Mouse (Mus musculus): ENCODE results near the gene Unc45a. TPM values are rescaled to one million over a fixed set of nuclear protein-coding genes. Genes with fewer than 3 reads are reported as not detected.

The Unc45a gene
- 55.1 and 62.6 TPM in 2 replicates for polyA plus RNA-seq (2012; rRNA removed)
- polyA plus RNA-seq (2014; fragmentation: Nextera tagmentation; extraction: Ambion mirVana), result 36.9 and 40.4 TPM in 2 replicates

- Histone ChIP-seq H3K4me3 (replicated peaks; ENCODE audit: low read length) (peak within 1 kb of the TSS; percentile 56), H3K27me3 (ENCODE audit: control insufficient read depth, insufficient read depth, low read length) (no peaks in the 10 kb centered on the region), H3K4me2 (replicated peaks; ENCODE audit: low read depth, low read length, severe bottlenecking) (peak within 1 kb of the TSS; percentile 88), H3K9ac (ENCODE audit: low read depth, low read length, severe bottlenecking) (peak within 1 kb of the TSS; percentile 68), H3K9me3 (ENCODE audit: control insufficient read depth, low read length) (no peaks in the 10 kb centered on the region), H3K4me1 (ENCODE audit: control insufficient read depth, insufficient read depth, low read length) (peaks cover 28% of the 10 kb centered on the region), H3K27ac (replicated peaks; ENCODE audit: low read depth, low read length) (peak within 1 kb of the TSS; percentile 91), H3K36me3 (ENCODE audit: control insufficient read depth, insufficient read depth, low read length) (peaks cover 20% of the 10 kb centered on the region)
- no peak for TF ChIP-seq POLR2A (IDR thresholded peaks at IDR 0.05; ENCODE audit: borderline replicate concordance, extremely low read depth, insufficient read depth, insufficient read length)
- ATAC-seq (ENCODE audit: low FRiP score, low read depth) (peak; percentile 58), DNase-seq (ENCODE audit: low spot score) (peak; percentile 73)
- 2% methylated on average over 11 of the region's 11 CpGs for WGBS
Measured at GRCm38 (mm10) chr7:80340793-80341192, at the start of gene Unc45a. Gene Unc45a, minus strand, starts transcription at chr7:80341005.

DNA sequence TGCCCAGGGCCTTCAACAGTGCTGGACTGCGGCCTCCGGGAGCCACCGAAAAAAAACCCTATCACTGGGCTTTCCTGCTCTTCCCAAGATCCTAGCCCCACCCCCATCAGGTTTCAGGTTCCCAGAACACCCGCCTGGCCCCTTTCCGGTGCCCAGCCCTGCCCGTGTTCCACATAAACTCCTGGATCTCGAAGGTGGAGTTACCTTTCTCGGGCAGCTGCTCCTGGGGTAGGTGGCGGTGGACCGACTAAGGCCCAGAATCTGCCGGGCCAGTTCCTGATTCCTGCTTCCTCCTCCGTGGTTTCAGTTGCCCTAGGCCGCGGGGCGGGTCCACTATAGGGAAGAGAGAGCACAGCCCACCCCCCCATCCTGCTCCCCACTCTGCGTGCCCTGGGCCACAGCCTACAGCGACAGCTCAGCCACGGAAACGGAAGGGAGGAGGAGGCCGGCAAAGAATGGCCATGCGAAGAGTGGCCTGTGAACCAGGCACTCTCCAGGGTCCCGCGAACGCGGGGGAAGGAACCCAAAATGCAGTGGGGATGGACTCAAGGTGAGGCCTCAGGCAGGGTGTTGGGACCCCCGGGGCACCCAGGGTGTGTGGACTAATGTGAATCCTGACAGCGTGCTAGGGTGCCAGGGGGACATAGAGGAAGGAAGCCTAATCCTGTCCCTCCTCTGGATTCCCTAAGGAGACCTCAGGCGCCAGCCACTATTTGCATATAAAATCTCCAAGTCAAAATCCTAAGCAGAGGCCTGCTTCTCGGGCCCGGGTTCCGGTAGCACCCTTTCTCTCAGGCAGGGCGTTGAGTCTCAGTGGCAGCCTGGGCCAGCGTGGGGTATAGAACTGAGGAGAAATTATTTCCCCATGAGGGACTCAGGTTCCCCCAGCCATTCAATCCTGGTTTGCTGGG is 47.1 kb upstream of the Unc45a start, which contains the start of gene Fes:
Gene Fes, minus strand, starts transcription at position 314 of the 911 bp plus-strand sequence.
- peaks cover 44% of the 10 kb centered on the region for H3K36me3 ChIP-seq (ENCODE audit: control insufficient read depth, insufficient read depth, low read length)
- no peaks in the 10 kb centered on the region for H3K27me3 ChIP-seq (ENCODE audit: control insufficient read depth, insufficient read depth, low read length)
- peaks cover 24% of the 10 kb centered on the region for H3K4me1 ChIP-seq (ENCODE audit: control insufficient read depth, insufficient read depth, low read length)
- no peaks in the 10 kb centered on the region for H3K9me3 ChIP-seq (ENCODE audit: control insufficient read depth, low read length)
- DNase-seq (ENCODE audit: low spot score), result peak; percentile 52
- peak within 1 kb of the TSS; percentile 62 for H3K4me2 ChIP-seq (replicated peaks; ENCODE audit: low read depth, low read length, severe bottlenecking)
- H3K9ac ChIP-seq (ENCODE audit: low read depth, low read length, severe bottlenecking), result peak within 1 kb of the TSS; percentile 67
- WGBS, result 6% methylated on average over 32 of the region's 33 CpGs
- peak within 1 kb of the TSS; percentile 37 for H3K4me3 ChIP-seq (replicated peaks; ENCODE audit: low read length)
- peak within 1 kb of the TSS; percentile 74 for H3K27ac ChIP-seq (replicated peaks; ENCODE audit: low read depth, low read length)
- TF ChIP-seq POLR2A (IDR thresholded peaks at IDR 0.05; ENCODE audit: borderline replicate concordance, extremely low read depth, insufficient read depth, insufficient read length), result no peak
- ATAC-seq (ENCODE audit: low FRiP score, low read depth), result peak; percentile 57

DNA sequence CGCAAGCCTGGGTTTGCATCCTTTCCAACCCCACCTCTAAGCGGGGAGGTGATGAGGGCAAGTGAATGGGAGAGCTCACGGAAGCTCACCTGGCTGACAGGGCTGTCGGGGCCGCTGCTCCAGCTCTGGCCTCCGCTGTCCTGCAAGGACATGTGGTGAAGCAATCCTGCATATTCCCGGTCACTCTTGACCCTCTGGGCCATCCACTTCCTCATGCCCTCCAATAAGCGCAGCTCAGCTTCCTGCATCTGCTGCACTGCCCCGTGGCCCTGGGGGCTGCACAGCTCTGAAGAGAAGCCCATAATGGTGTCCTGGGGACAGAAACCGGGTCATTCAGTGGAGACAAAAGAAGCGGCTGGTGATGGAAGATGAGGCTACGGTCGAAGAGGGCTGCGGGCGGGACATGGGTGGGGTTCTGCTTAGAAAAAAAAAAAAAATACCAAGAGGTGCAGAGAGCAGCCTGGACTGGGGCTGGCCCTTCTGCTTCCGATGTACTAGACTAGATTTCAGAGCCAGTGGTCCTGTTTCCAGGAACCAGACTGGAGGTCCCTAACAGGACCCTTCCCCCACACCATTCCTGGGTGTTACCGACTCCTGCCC is 46.3 kb upstream of the Unc45a start:
- ATAC-seq (ENCODE audit: low FRiP score, low read depth), result no peak; the same call in 1 of the 2 replicates
- no peaks in the 10 kb centered on the region for H3K27me3 ChIP-seq (ENCODE audit: control insufficient read depth, insufficient read depth, low read length)
- H3K9ac ChIP-seq (ENCODE audit: low read depth, low read length, severe bottlenecking), result peak overlapping the region; percentile 67
- peak overlapping the region; percentile 74 for H3K27ac ChIP-seq (replicated peaks; ENCODE audit: low read depth, low read length)
- no peaks in the 10 kb centered on the region for H3K9me3 ChIP-seq (ENCODE audit: control insufficient read depth, low read length)
- TF ChIP-seq POLR2A (IDR thresholded peaks at IDR 0.05; ENCODE audit: borderline replicate concordance, extremely low read depth, insufficient read depth, insufficient read length), result no peak
- peaks cover 24% of the 10 kb centered on the region for H3K4me1 ChIP-seq (ENCODE audit: control insufficient read depth, insufficient read depth, low read length)
- no peak for DNase-seq (ENCODE audit: low spot score)
- H3K4me2 ChIP-seq (replicated peaks; ENCODE audit: low read depth, low read length, severe bottlenecking), result peak overlapping the region; percentile 62
- WGBS, result 38% methylated on average over 17 of the region's 17 CpGs
- peak overlapping the region; percentile 37 for H3K4me3 ChIP-seq (replicated peaks; ENCODE audit: low read length)
- H3K36me3 ChIP-seq (ENCODE audit: control insufficient read depth, insufficient read depth, low read length), result peaks cover 42% of the 10 kb centered on the region

GRCm38 (mm10) chr7:80386235-80386930 is 45.6 kb upstream of the Unc45a start:
- H3K4me2 ChIP-seq (replicated peaks; ENCODE audit: low read depth, low read length, severe bottlenecking), result peak overlapping the region; percentile 62
- peak overlapping the region; percentile 29; the same call in 1 of the 2 replicates for H3K27ac ChIP-seq (replicated peaks; ENCODE audit: low read depth, low read length)
- peak; percentile 95 for DNase-seq (ENCODE audit: low spot score)
- 42% methylated on average over 16 of the region's 18 CpGs for WGBS
- peaks cover 24% of the 10 kb centered on the region for H3K4me1 ChIP-seq (ENCODE audit: control insufficient read depth, insufficient read depth, low read length)
- H3K9me3 ChIP-seq (ENCODE audit: control insufficient read depth, low read length), result no peaks in the 10 kb centered on the region
- no peaks in the 10 kb centered on the region for H3K27me3 ChIP-seq (ENCODE audit: control insufficient read depth, insufficient read depth, low read length)
- peak; percentile 72 for ATAC-seq (ENCODE audit: low FRiP score, low read depth)
- H3K36me3 ChIP-seq (ENCODE audit: control insufficient read depth, insufficient read depth, low read length), result peaks cover 38% of the 10 kb centered on the region
- peak overlapping the region; percentile 37; the same call in 1 of the 2 replicates for H3K4me3 ChIP-seq (replicated peaks; ENCODE audit: low read length)
- H3K9ac ChIP-seq (ENCODE audit: low read depth, low read length, severe bottlenecking), result no peak overlapping the region
- no peak for TF ChIP-seq POLR2A (IDR thresholded peaks at IDR 0.05; ENCODE audit: borderline replicate concordance, extremely low read depth, insufficient read depth, insufficient read length)

DNA sequence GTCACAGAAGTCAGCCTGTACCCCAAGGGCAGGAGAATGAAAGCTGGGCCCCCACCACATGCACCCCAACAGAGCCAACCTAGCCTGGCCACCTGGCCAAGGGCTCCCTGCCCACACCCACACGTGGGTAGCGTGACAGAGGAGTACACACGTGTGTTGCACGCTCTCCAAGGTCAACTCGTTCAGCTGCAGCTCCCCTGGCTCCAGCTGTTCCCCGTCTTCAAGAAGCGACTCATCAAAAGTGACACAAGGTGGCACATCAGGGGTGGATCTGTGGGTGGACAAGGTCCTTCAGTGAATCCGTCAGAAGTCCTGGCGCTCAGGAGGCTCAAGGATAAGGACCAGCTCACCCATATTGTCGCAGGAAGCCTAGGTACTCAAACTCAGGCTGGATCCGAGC is 42.1 kb upstream of the Unc45a start:
- no peak for ATAC-seq (ENCODE audit: low FRiP score, low read depth)

More for the DNA sequence above, 42.1 kb upstream of the Unc45a start:
- H3K27me3 ChIP-seq (ENCODE audit: control insufficient read depth, insufficient read depth, low read length), result no peaks in the 10 kb centered on the region
- no peak overlapping the region for H3K4me3 ChIP-seq (replicated peaks; ENCODE audit: low read length)
- TF ChIP-seq POLR2A (IDR thresholded peaks at IDR 0.05; ENCODE audit: borderline replicate concordance, extremely low read depth, insufficient read depth, insufficient read length), result no peak
- no peak overlapping the region for H3K27ac ChIP-seq (replicated peaks; ENCODE audit: low read depth, low read length)
- no peaks in the 10 kb centered on the region for H3K9me3 ChIP-seq (ENCODE audit: control insufficient read depth, low read length)
- H3K9ac ChIP-seq (ENCODE audit: low read depth, low read length, severe bottlenecking), result no peak overlapping the region
- DNase-seq (ENCODE audit: low spot score), result no peak
- no peak overlapping the region for H3K4me2 ChIP-seq (replicated peaks; ENCODE audit: low read depth, low read length, severe bottlenecking)
- H3K4me1 ChIP-seq (ENCODE audit: control insufficient read depth, insufficient read depth, low read length), result peaks cover 16% of the 10 kb centered on the region
- peaks cover 41% of the 10 kb centered on the region for H3K36me3 ChIP-seq (ENCODE audit: control insufficient read depth, insufficient read depth, low read length)
- 71% methylated on average over 11 of the region's 11 CpGs for WGBS
